Mouse (Mus musculus) heart, embryonic 12.5 days (tissue): ENCODE results near the gene Acaca. TPM values are rescaled to one million over a fixed set of nuclear protein-coding genes. Genes with fewer than 3 reads are reported as not detected.
"Not testable (repeated sequence)": the region's sequence is repeated elsewhere in the genome, so short reads cannot be mapped to it uniquely, and the experiment has no call there.

Experiments used
- ATAC-seq: fragments of 200-750 bp; cut with Nextera tagmentation; 2 replicates; pipeline ENCODE4 v1.8.0; 2017; ENCODE audit warnings: moderate TSS enrichment, moderate library complexity; ENCODE audit not compliant: insufficient number of reproducible peaks, low FRiP score
- H3K27ac ChIP-seq: fragments of 300-500 bp; sonication (generic); 2 replicates; pipeline ENCODE4 v1.5.1; 2016; ENCODE audit warnings: mild to moderate bottlenecking, moderate library complexity; ENCODE audit not compliant: poor library complexity, severe bottlenecking
- H3K27me3 ChIP-seq: fragments of 300-500 bp; sonication (generic); replicated peaks from 2 replicates; pipeline ENCODE4 v1.6.1; 2016; ENCODE audit warnings: mild to moderate bottlenecking, moderate library complexity
- H3K36me3 ChIP-seq: fragments of 300-500 bp; sonication (generic); 2 replicates; pipeline ENCODE4 v1.6.1; 2016; ENCODE audit warnings: mild to moderate bottlenecking, moderate library complexity
- H3K4me1 ChIP-seq: fragments of 300-500 bp; sonication (generic); replicated peaks from 2 replicates; pipeline ENCODE4 v1.6.1; 2016; ENCODE audit warnings: mild to moderate bottlenecking
- H3K4me2 ChIP-seq: fragments of 300-500 bp; sonication (generic); 2 replicates; pipeline ENCODE4 v1.6.1; 2016; ENCODE audit warnings: mild to moderate bottlenecking, moderate library complexity
- H3K4me3 ChIP-seq: fragments of 300-500 bp; sonication (generic); 2 replicates; pipeline ENCODE4 v1.5.1; 2016; ENCODE audit warnings: mild to moderate bottlenecking
- H3K9ac ChIP-seq: fragments of 300-500 bp; sonication (generic); 2 replicates; pipeline ENCODE4 v1.6.1; 2016; ENCODE audit warnings: mild to moderate bottlenecking, moderate library complexity
- H3K9me3 ChIP-seq: fragments of 300-500 bp; sonication (generic); replicated peaks from 2 replicates; pipeline ENCODE4 v1.6.1; 2016; ENCODE audit warnings: mild to moderate bottlenecking, moderate library complexity
- WGBS: fragments of 180-500 bp; shearing (Covaris S2); methylation state at CpG from one replicate; pipeline ENCODE4 v1.1.7; 2016; 5-methylcytosine and 5-hydroxymethylcytosine counted together
- polyA plus RNA-seq: library from polyadenylated mRNA; unstranded; fragments of >200 nt; fragmentation: Nextera tagmentation; extraction: Ambion mirVana; gene quantifications from 2 replicates; pipeline ENCODE4 v1.2.1, GENCODE M21; 2016

Acaca gene
- polyA plus RNA-seq, 1 experiment from 2014 or later, result 15.4 TPM

- 58% methylated on average over 6 of the region's 6 CpGs for WGBS
- Histone ChIP-seq H3K4me1 (peaks cover 4% of the 10 kb centered on the region; the same call in 1 of the 2 replicates), H3K4me3 (no peak overlapping the region), H3K4me2 (no peak overlapping the region), H3K9ac (no peak overlapping the region), H3K36me3 (peaks cover 7% of the 10 kb centered on the region; the same call in 1 of the 2 replicates), H3K9me3 (no peaks in the 10 kb centered on the region), H3K27ac (no peak overlapping the region), H3K27me3 (no peaks in the 10 kb centered on the region)
- ATAC-seq, result no peak
These were observed 233.3 kb downstream of the Acaca start for GRCm38 (mm10) chr11:84362633-84363243.

- ATAC-seq, result no peak
- H3K4me2 ChIP-seq, result no peak overlapping the region
- H3K27ac ChIP-seq, result no peak overlapping the region
- no peaks in the 10 kb centered on the region for H3K27me3 ChIP-seq
- H3K9me3 ChIP-seq, result no peaks in the 10 kb centered on the region
- no peak overlapping the region for H3K9ac ChIP-seq
- H3K36me3 ChIP-seq, result peaks cover 7% of the 10 kb centered on the region; the same call in 1 of the 2 replicates
- H3K4me1 ChIP-seq, result peaks cover 4% of the 10 kb centered on the region; the same call in 1 of the 2 replicates
- no peak overlapping the region for H3K4me3 ChIP-seq
- 21% methylated on average over 1 of the region's 1 CpGs for WGBS
These were observed 235.8 kb downstream of the Acaca start for GRCm38 (mm10) chr11:84365313-84365712.

- ATAC-seq, result no peak
- WGBS, result 64% methylated on average over 2 of the region's 2 CpGs
These were observed 239.4 kb downstream of the Acaca start for GRCm38 (mm10) chr11:84368902-84369301.

GRCm38 (mm10) chr11:84373122-84373521 lies 243.7 kb downstream of the Acaca start:
- H3K4me2 ChIP-seq, result no peak overlapping the region
- WGBS, result 80% methylated on average over 4 of the region's 4 CpGs
- no peaks in the 10 kb centered on the region for H3K9me3 ChIP-seq
- no peaks in the 10 kb centered on the region for H3K27me3 ChIP-seq
- no peak for ATAC-seq
- peaks cover 13% of the 10 kb centered on the region for H3K36me3 ChIP-seq
- H3K4me1 ChIP-seq, result no peaks in the 10 kb centered on the region
- H3K4me3 ChIP-seq, result no peak overlapping the region
- no peak overlapping the region for H3K27ac ChIP-seq
- H3K9ac ChIP-seq, result no peak overlapping the region

More at GRCm38 (mm10) chr11:84368902-84369301, 239.4 kb downstream of the Acaca start:
- H3K9ac ChIP-seq, result no peak overlapping the region
- H3K36me3 ChIP-seq, result peaks cover 15% of the 10 kb centered on the region
- H3K27me3 ChIP-seq, result no peaks in the 10 kb centered on the region
- no peak overlapping the region for H3K4me3 ChIP-seq
- no peak overlapping the region for H3K4me2 ChIP-seq
- no peaks in the 10 kb centered on the region for H3K4me1 ChIP-seq
- no peak overlapping the region for H3K27ac ChIP-seq
- H3K9me3 ChIP-seq, result no peaks in the 10 kb centered on the region

- WGBS, result 72% methylated on average over 3 of the region's 3 CpGs
- no peak overlapping the region for H3K9ac ChIP-seq
- no peaks in the 10 kb centered on the region for H3K4me1 ChIP-seq
- H3K27ac ChIP-seq, result no peak overlapping the region
- no peaks in the 10 kb centered on the region for H3K27me3 ChIP-seq
- peaks cover 13% of the 10 kb centered on the region for H3K36me3 ChIP-seq
- no peaks in the 10 kb centered on the region for H3K9me3 ChIP-seq
- H3K4me3 ChIP-seq, result no peak overlapping the region
- no peak for ATAC-seq
- H3K4me2 ChIP-seq, result no peak overlapping the region
These were observed 246.6 kb downstream of the Acaca start for GRCm38 (mm10) chr11:84375951-84376496.

GRCm38 (mm10) chr11:84376510-84377365 lies 247.3 kb downstream of the Acaca start:
- H3K9ac ChIP-seq, result no peak overlapping the region
- H3K36me3 ChIP-seq, result peaks cover 13% of the 10 kb centered on the region
- WGBS, result 91% methylated on average over 13 of the region's 13 CpGs
- no peak for ATAC-seq
- no peaks in the 10 kb centered on the region for H3K4me1 ChIP-seq
- no peak overlapping the region for H3K4me3 ChIP-seq
- H3K27me3 ChIP-seq, result no peaks in the 10 kb centered on the region
- H3K27ac ChIP-seq, result no peak overlapping the region
- H3K4me2 ChIP-seq, result no peak overlapping the region
- no peaks in the 10 kb centered on the region for H3K9me3 ChIP-seq

- H3K9ac ChIP-seq, result no peak overlapping the region
- no peak overlapping the region for H3K4me3 ChIP-seq
- no peak overlapping the region for H3K27ac ChIP-seq
- ATAC-seq, result no peak
- 0 out of 2 replicates have a peak, but pooled peaks cover 3% of the 10 kb centered on the region for H3K4me1 ChIP-seq
- 85% methylated on average over 13 of the region's 13 CpGs for WGBS
- peaks cover 15% of the 10 kb centered on the region for H3K36me3 ChIP-seq
- H3K9me3 ChIP-seq, result no peaks in the 10 kb centered on the region
- H3K4me2 ChIP-seq, result no peak overlapping the region
- H3K27me3 ChIP-seq, result no peaks in the 10 kb centered on the region
These were observed 253.0 kb downstream of the Acaca start for GRCm38 (mm10) chr11:84382450-84382849.

- no peak for ATAC-seq
- Histone ChIP-seq H3K36me3 (peaks cover 15% of the 10 kb centered on the region), H3K27ac (no peak overlapping the region), H3K9me3 (no peaks in the 10 kb centered on the region), H3K4me2 (no peak overlapping the region), H3K4me3 (no peak overlapping the region), H3K4me1 (peaks cover 15% of the 10 kb centered on the region), H3K9ac (no peak overlapping the region), H3K27me3 (no peaks in the 10 kb centered on the region)
- 89% methylated on average over 6 of the region's 6 CpGs for WGBS
These were observed 254.4 kb downstream of the Acaca start for GRCm38 (mm10) chr11:84383891-84384290.

GRCm38 (mm10) chr11:84389332-84389731 lies 259.9 kb downstream of the Acaca start:
- Histone ChIP-seq H3K4me2 (no peak overlapping the region), H3K4me1 (peaks cover 36% of the 10 kb centered on the region), H3K27me3 (no peaks in the 10 kb centered on the region), H3K9me3 (no peaks in the 10 kb centered on the region), H3K36me3 (peaks cover 12% of the 10 kb centered on the region), H3K4me3 (no peak overlapping the region), H3K9ac (no peak overlapping the region), H3K27ac (no peak overlapping the region)
- WGBS, result 65% methylated on average over 6 of the region's 6 CpGs
- ATAC-seq, result no peak

GRCm38 (mm10) chr11:84391126-84391525 lies 261.7 kb downstream of the Acaca start:
- no peaks in the 10 kb centered on the region for H3K27me3 ChIP-seq
- no peak overlapping the region for H3K4me2 ChIP-seq
- H3K36me3 ChIP-seq, result peaks cover 11% of the 10 kb centered on the region
- peaks cover 43% of the 10 kb centered on the region for H3K4me1 ChIP-seq
- 47% methylated on average over 8 of the region's 8 CpGs for WGBS
- no peak overlapping the region for H3K9ac ChIP-seq
- no peak overlapping the region for H3K4me3 ChIP-seq
- H3K27ac ChIP-seq, result no peak overlapping the region
- H3K9me3 ChIP-seq, result no peaks in the 10 kb centered on the region
- ATAC-seq, result no peak

- WGBS, result 76% methylated on average over 7 of the region's 7 CpGs
- H3K4me3 ChIP-seq, H3K27ac ChIP-seq, H3K9ac ChIP-seq, ATAC-seq, H3K4me2 ChIP-seq, H3K27me3 ChIP-seq, H3K9me3 ChIP-seq: not testable (repeated sequence)
- Histone ChIP-seq H3K4me1 (peaks cover 43% of the 10 kb centered on the region), H3K36me3 (peaks cover 11% of the 10 kb centered on the region)
These were observed 262.6 kb downstream of the Acaca start for GRCm38 (mm10) chr11:84392066-84392465.
